Mouse (Mus musculus) forebrain, embryonic 14.5 days (tissue): ENCODE measurements around the gene Adra1b. TPM values are rescaled to one million over a fixed set of nuclear protein-coding genes. Genes with fewer than 3 reads are reported as not detected.
A peak's percentile ranks its signal among the peaks of the same experiment; 100 is the strongest.

Source experiments
- ATAC-seq: fragments of 200-750 bp; cut with Nextera tagmentation; 2 replicates; pipeline ENCODE4 v1.8.0; 2017; ENCODE audit warnings: mild to moderate bottlenecking, moderate library complexity
- DNase-seq: peaks from one replicate; pipeline ENCODE4 v3.0.0-alpha.2; 2015; ENCODE audit warnings: low spot score
- H3K27ac ChIP-seq: fragments of 300-500 bp; sonication (generic); 2 replicates; pipeline ENCODE4 v1.5.1; 2014; ENCODE audit warnings: low read depth, mild to moderate bottlenecking, control low read depth, low read length, moderate library complexity
- H3K27me3 ChIP-seq: fragments of 300-500 bp; sonication (generic); replicated peaks from 2 replicates; pipeline ENCODE4 v1.6.1; 2014; ENCODE audit warnings: low read length, control low read depth, mixed read lengths; ENCODE audit not compliant: control insufficient read depth, insufficient read depth
- H3K36me3 ChIP-seq: fragments of 300-500 bp; sonication (generic); 2 replicates; pipeline ENCODE4 v1.6.1; 2014; ENCODE audit warnings: low read length, control low read depth; ENCODE audit not compliant: control insufficient read depth, insufficient read depth
- H3K4me1 ChIP-seq: fragments of 300-500 bp; sonication (generic); 2 replicates; pipeline ENCODE4 v1.6.1; 2014; ENCODE audit warnings: antibody characterized with exemption, low read length, control low read depth; ENCODE audit not compliant: control insufficient read depth, insufficient read depth
- H3K4me2 ChIP-seq: fragments of 300-500 bp; sonication (generic); 2 replicates; pipeline ENCODE4 v1.6.1; 2014; ENCODE audit warnings: mild to moderate bottlenecking, control low read depth, low read length
- H3K4me3 ChIP-seq: fragments of 300-500 bp; sonication (generic); 2 replicates; pipeline ENCODE4 v1.5.1; 2014; ENCODE audit warnings: low read depth, low read length, control low read depth
- H3K9ac ChIP-seq: fragments of 300-500 bp; sonication (generic); 2 replicates; pipeline ENCODE4 v1.6.1; 2014; ENCODE audit warnings: mild to moderate bottlenecking, low read length, control low read depth, moderate library complexity
- H3K9me3 ChIP-seq: fragments of 300-500 bp; sonication (generic); replicated peaks from 2 replicates; pipeline ENCODE4 v1.6.1; 2016; ENCODE audit warnings: low read length, control low read depth, mixed read lengths; ENCODE audit not compliant: control insufficient read depth
- WGBS: fragments of 180-500 bp; shearing (Covaris S2); extraction: QIAGEN DNeasy Blood & Tissue Kit; methylation state at CpG from one replicate; pipeline ENCODE4 v1.1.7; 2014; 5-methylcytosine and 5-hydroxymethylcytosine counted together
- polyA plus RNA-seq: library from polyadenylated mRNA; unstranded; fragments of >200 nt; fragmentation: Nextera tagmentation; extraction: Ambion mirVana; gene quantifications from 2 replicates; pipeline ENCODE4 v1.2.1, GENCODE M21; 2014

The Adra1b gene
- polyA plus RNA-seq, 1 experiment from 2014 or later: 0.74 TPM

DNA sequence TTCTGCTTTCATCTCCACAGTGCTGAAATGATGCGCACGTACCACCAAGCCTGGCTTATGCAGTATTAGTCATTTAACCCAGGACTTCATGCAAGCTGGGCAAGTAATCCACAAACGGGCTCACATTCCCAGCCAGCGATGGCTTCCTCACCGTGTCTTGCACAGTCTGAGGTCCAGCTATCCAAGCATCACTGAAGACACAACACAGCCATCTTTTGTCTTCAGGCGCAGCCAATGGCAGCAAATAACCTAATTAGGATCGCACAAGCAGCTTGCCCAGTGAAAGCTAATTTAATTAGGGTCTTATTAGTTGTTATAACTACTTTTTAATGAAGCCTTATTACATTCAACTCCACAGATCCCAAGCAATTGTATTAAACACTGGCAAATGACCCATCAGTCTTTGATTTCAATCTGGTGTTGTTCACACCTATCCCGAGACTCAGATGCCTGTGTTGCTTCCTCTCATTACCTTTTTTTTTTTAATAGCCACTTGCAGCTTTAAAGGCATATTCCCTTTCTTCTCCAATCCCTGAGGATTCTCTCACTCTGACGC, 83.6 kb downstream of the Adra1b start:
- H3K4me1 ChIP-seq: no peaks in the 10 kb centered on the region
- H3K9me3 ChIP-seq: no peaks in the 10 kb centered on the region
- ATAC-seq (peak; percentile 82), DNase-seq (peak; percentile 69)
- H3K27ac ChIP-seq: no peak overlapping the region
- WGBS: 17% methylated on average over 9 of the region's 9 CpGs
- no peak overlapping the region for H3K4me3 ChIP-seq
- H3K27me3 ChIP-seq: peaks cover 13% of the 10 kb centered on the region; the same call in 1 of the 2 replicates
- H3K4me2 ChIP-seq: no peak overlapping the region
- H3K9ac ChIP-seq: no peak overlapping the region
- no peaks in the 10 kb centered on the region for H3K36me3 ChIP-seq

DNA sequence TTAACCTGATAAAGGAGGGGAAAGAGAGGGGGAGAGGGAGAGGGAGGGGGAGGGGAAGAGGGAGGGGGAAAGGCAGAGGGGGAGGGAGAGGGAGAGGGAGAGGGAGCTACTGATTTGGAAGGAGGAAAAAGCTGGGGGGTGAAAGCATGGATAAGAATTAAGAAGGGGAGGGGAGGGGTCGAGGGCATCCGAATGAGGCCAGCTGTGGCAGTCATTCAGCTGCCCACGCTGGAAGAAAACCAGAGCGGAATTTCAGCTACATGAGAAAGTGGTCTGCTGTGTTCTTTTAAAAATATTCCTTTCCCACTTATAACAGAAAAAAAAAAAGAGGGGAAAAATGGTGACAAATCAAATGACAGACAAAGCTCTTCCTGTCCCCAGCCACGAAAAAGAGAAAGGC, 88.5 kb downstream of the Adra1b start:
- H3K4me2 ChIP-seq: no peak overlapping the region
- no peak for ATAC-seq

DNA sequence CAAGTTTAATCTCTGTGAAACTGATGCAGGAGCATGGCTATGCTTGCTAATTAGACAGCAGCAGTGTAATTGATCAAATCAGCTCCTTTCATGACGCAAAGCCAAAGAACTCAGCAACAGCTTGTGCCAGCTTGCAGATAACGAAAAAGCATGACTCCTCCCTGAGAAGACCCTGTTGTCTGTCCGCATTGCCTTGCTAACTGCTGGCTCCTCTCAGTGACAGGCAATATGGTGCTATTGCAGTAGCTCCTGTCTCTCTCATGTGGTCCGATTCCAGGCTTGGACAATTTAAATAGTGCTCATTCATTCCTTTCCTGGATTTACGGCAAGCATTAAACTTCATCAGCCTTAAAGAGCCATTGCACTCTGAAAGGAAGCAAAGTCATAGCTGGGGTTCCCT, 93.3 kb downstream of the Adra1b start:
- 19% methylated on average over 5 of the region's 5 CpGs for WGBS
- no peak for ATAC-seq

More for the DNA sequence above, 88.5 kb downstream of the Adra1b start:
- 55% methylated on average over 5 of the region's 5 CpGs for WGBS
- DNase-seq: no peak
- no peak overlapping the region for H3K27ac ChIP-seq
- no peaks in the 10 kb centered on the region for H3K36me3 ChIP-seq
- H3K9ac ChIP-seq: no peak overlapping the region
- H3K27me3 ChIP-seq: peaks cover 14% of the 10 kb centered on the region; the same call in 1 of the 2 replicates
- no peak overlapping the region for H3K4me3 ChIP-seq
- H3K9me3 ChIP-seq: no peaks in the 10 kb centered on the region; the same call in 1 of the 2 replicates
- H3K4me1 ChIP-seq: no peaks in the 10 kb centered on the region

DNA sequence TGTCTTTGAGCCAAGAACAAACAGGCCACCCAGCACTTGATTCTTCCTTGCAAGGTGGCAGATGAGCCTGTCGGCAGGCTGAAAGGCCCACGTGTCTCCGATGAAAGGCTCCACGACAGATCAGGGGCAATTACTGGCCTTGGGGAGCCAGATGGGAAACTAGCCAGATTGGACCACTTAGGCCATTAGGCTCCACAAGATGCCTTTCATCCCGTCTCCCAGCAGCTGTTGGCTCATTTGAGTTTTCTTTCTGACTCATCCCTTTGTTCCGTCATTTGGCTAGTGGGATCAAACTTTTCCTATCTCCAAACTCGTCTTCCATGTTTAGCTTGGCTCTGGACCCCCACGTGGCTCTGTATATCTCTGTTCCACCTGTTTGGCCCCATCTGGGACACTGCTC, 105.0 kb downstream of the Adra1b start:
- WGBS: 71% methylated on average over 8 of the region's 8 CpGs
- Histone ChIP-seq H3K27me3 (no peaks in the 10 kb centered on the region), H3K36me3 (no peaks in the 10 kb centered on the region), H3K4me3 (no peak overlapping the region), H3K27ac (no peak overlapping the region), H3K4me2 (no peak overlapping the region), H3K9ac (no peak overlapping the region), H3K9me3 (no peaks in the 10 kb centered on the region), H3K4me1 (no peaks in the 10 kb centered on the region)
- DNase-seq (peak; percentile 40), ATAC-seq (no peak)

More for the DNA sequence above, 93.3 kb downstream of the Adra1b start:
- Histone ChIP-seq H3K4me2 (no peak overlapping the region), H3K9me3 (no peaks in the 10 kb centered on the region; the same call in 1 of the 2 replicates), H3K4me1 (no peaks in the 10 kb centered on the region), H3K27me3 (0 out of 2 replicates have a peak, but pooled peaks cover 3% of the 10 kb centered on the region), H3K27ac (no peak overlapping the region), H3K4me3 (no peak overlapping the region), H3K9ac (no peak overlapping the region), H3K36me3 (no peaks in the 10 kb centered on the region)
- DNase-seq: peak; percentile 47

DNA sequence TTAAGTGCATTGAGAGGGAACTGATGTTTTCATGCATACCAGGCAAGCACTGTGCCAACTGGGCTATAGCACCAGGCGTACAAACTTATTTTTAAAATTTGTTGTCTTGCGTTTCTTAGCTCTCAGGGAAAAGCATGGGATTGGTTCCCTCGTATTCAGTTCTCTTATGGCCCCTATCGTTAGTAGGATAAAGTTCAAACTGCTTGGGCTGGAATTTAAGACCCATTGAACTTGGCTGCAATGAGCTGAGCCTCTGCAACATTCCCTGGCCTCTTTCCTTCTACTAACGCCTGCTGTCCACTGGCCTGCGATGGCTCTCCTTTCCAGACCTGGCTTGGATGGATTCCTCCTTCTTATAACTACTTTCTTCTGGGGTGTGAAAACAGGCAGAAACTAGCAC, 110.6 kb downstream of the Adra1b start:
- H3K9me3 ChIP-seq: no peaks in the 10 kb centered on the region
- no peak overlapping the region for H3K4me2 ChIP-seq
- ATAC-seq (no peak), DNase-seq (no peak)
- H3K27ac ChIP-seq: no peak overlapping the region
- no peaks in the 10 kb centered on the region for H3K4me1 ChIP-seq
- WGBS: 85% methylated on average over 6 of the region's 6 CpGs
- no peak overlapping the region for H3K4me3 ChIP-seq
- no peaks in the 10 kb centered on the region for H3K36me3 ChIP-seq
- H3K27me3 ChIP-seq: no peaks in the 10 kb centered on the region
- H3K9ac ChIP-seq: no peak overlapping the region

DNA sequence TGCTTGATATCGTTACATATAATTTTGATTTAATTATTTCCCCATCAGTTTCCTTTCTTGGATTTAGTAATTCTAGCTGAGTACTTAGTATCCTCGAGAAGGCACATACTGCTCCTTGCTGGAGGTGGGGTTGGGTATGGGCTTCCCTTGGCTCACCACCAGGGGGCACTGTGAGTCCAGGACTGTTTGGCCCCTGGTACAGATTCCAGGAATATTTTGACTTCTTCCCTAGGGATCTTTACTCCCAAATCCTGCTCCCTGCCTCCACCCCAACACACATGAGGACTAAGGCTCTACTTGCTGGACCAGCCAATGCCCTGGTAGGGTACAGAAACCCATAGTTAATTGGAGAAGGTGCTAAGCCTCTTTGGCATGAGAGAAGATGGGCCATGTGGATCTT, 117.2 kb downstream of the Adra1b start:
- DNase-seq: peak; percentile 73
- H3K9ac ChIP-seq: no peak overlapping the region
- no peak overlapping the region for H3K27ac ChIP-seq
- 6% methylated on average over 2 of the region's 2 CpGs for WGBS
- H3K9me3 ChIP-seq: no peaks in the 10 kb centered on the region
- H3K4me3 ChIP-seq: no peak overlapping the region
- H3K36me3 ChIP-seq: no peaks in the 10 kb centered on the region
- no peak overlapping the region for H3K4me2 ChIP-seq
- no peaks in the 10 kb centered on the region for H3K4me1 ChIP-seq
- H3K27me3 ChIP-seq: no peaks in the 10 kb centered on the region
- ATAC-seq: peak; percentile 77

DNA sequence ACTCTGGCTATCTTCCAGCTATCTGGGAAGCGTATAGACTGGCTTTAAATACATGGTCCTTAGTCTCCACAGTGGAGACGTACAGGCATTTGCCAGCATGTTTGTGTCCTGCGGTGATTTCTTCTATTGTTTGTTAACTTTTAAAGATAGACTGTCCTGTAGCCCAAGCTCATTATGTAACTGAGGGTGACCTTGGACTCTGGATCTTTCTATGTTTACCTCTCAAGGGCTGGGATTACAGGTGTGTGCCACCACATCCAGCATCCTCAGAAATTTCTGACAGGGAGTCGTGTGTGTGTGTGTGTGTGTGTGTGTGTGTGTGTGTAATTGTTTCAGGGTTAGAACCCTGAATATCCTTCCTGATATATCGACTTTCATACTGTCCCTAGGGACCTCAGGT, 117.9 kb downstream of the Adra1b start:
- no peaks in the 10 kb centered on the region for H3K36me3 ChIP-seq

DNA sequence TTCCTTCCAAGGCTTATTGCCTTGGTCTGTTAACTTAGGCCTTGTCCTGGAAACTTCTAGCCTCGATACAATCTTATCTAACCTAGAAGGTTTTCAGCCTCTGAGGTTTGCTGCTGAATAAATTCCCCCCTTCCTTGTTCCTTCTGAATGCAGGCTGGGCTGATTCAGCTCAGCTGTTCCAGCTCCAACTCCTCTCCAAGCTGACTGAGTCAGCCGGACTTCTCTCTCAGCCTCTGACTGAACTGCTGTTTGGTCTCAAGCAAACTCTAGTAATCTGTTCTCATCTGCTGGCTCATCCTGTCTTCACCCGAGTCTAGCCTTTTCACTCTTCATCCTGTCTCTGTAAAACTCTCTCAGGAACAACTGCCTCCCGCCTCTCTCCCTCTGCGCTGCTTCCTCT, 121.5 kb downstream of the Adra1b start:
- no peak overlapping the region for H3K4me3 ChIP-seq
- no peak overlapping the region for H3K27ac ChIP-seq
- no peaks in the 10 kb centered on the region for H3K36me3 ChIP-seq
- no peak overlapping the region for H3K9ac ChIP-seq
- H3K4me2 ChIP-seq: no peak overlapping the region
- H3K27me3 ChIP-seq: peaks cover 14% of the 10 kb centered on the region; the same call in 1 of the 2 replicates
- WGBS: 82% methylated on average over 5 of the region's 5 CpGs
- peaks cover 3% of the 10 kb centered on the region; the same call in 1 of the 2 replicates for H3K4me1 ChIP-seq
- no peaks in the 10 kb centered on the region for H3K9me3 ChIP-seq
- no peak for ATAC-seq
- DNase-seq: no peak

More for the DNA sequence above, 117.9 kb downstream of the Adra1b start:
- no peak overlapping the region for H3K9ac ChIP-seq
- WGBS: 70% methylated on average over 5 of the region's 5 CpGs
- no peak overlapping the region for H3K4me2 ChIP-seq
- no peaks in the 10 kb centered on the region for H3K27me3 ChIP-seq
- no peak overlapping the region for H3K4me3 ChIP-seq
- no peaks in the 10 kb centered on the region for H3K4me1 ChIP-seq
- ATAC-seq (no peak), DNase-seq (no peak)
- H3K27ac ChIP-seq: no peak overlapping the region
- H3K9me3 ChIP-seq: no peaks in the 10 kb centered on the region

DNA sequence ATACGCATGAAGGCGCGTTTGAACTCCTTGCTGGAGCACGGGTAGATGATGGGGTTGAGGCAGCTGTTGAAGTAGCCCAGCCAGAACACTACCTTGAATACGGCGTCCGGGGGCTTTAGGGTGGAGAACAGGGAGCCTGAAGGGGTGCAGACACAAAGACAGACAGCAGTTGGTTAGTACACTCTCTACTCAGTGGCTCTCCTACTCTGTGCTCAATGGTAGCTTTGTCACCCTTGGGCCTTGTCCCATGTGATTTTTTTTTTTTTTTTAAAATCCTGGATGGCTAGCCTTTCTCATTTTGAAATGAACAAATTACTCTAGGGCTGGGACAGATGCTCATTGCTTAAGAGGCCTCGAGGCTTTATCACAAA, 124.7 kb downstream of the Adra1b start:
- 15% methylated on average over 8 of the region's 8 CpGs for WGBS
- DNase-seq: no peak
- Histone ChIP-seq H3K9ac (peak overlapping the region; percentile 50), H3K4me1 (peaks cover 3% of the 10 kb centered on the region; the same call in 1 of the 2 replicates), H3K4me2 (peak overlapping the region; percentile 55), H3K9me3 (no peaks in the 10 kb centered on the region), H3K4me3 (peak overlapping the region; percentile 32), H3K27me3 (peaks cover 14% of the 10 kb centered on the region; the same call in 1 of the 2 replicates), H3K27ac (no peak overlapping the region), H3K36me3 (no peaks in the 10 kb centered on the region)
- peak; percentile 32; the same call in 1 of the 2 replicates for ATAC-seq
